ENCODE assay signal across 8 mouse cellular contexts in the genomic region with DNA sequence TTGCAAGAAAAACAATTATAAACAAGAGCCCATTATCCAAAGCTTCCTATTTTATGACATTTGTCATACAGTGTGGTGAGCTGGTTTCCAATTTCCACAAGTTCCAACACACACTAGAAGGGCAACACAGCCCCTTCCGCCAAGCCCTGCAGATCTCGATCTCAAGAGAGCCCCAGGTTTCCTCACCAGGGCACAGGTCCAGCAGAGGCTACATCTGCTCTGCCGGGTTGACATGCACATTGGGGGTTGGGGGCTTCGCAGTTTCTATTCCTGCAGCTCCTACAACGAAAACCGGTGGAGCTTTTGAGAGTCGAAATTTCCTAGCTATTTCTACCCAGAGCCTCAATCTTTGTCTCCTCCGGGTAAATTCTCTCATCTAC. TPM values are rescaled to one million over a fixed set of nuclear protein-coding genes. Genes with fewer than 3 reads are reported as not detected.
DNase-seq lines count a peak whose midpoint lies in the region; ATAC-seq and TF ChIP-seq lines count a peak whose summit lies in the region.

No protein-coding gene starts in this region.

- intact Hi-C loops in left cerebral cortex, postnatal 10 days (cut with DNase I): loop anchor here (10.0 kb wide), 1 partner anchor 171 kb away; a partner anchor contains a TSS

- H3K9me3 ChIP-seq in forebrain, embryonic 14.5 days (replicated peaks; ENCODE audit: control insufficient read depth, low read length): no peaks in the 10 kb centered on the region
- H3K9me3 ChIP-seq in hindbrain, embryonic 15.5 days: no peaks in the 10 kb centered on the region
- no peaks in the 10 kb centered on the region for H3K9me3 ChIP-seq in liver, embryonic 15.5 days (replicated peaks)

- ATAC-seq in forebrain, embryonic 14.5 days: no peak
- no peak for ATAC-seq in hindbrain, embryonic 15.5 days (ENCODE audit: low FRiP score, low read depth)
- ATAC-seq in liver, embryonic 15.5 days (ENCODE audit: insufficient read depth): no peak

- peak overlapping the region; percentile 87 for H3K4me2 ChIP-seq in forebrain, embryonic 14.5 days (ENCODE audit: low read length)
- H3K4me2 ChIP-seq in hindbrain, embryonic 15.5 days: peak overlapping the region; percentile 79
- peak overlapping the region; percentile 80 for H3K4me2 ChIP-seq in liver, embryonic 15.5 days

- H3K27me3 ChIP-seq in forebrain, embryonic 14.5 days (replicated peaks; ENCODE audit: control insufficient read depth, insufficient read depth, low read length): no peaks in the 10 kb centered on the region
- H3K27me3 ChIP-seq in hindbrain, embryonic 15.5 days: no peaks in the 10 kb centered on the region
- no peaks in the 10 kb centered on the region for H3K27me3 ChIP-seq in liver, embryonic 15.5 days

- 4% methylated on average over 8 of the region's 8 CpGs for WGBS in forebrain, embryonic 14.5 days
- 6% methylated on average over 8 of the region's 8 CpGs for WGBS in hindbrain, embryonic 15.5 days
- WGBS in liver, embryonic 15.5 days (ENCODE audit: insufficient replicate concordance): 5% methylated on average over 8 of the region's 8 CpGs
- WGBS in olfactory bulb, adult 2 months: under 1% methylated on average over 8 of the region's 8 CpGs

- no peaks in the 10 kb centered on the region for H3K36me3 ChIP-seq in forebrain, embryonic 14.5 days (ENCODE audit: control insufficient read depth, insufficient read depth, low read length)
- no peaks in the 10 kb centered on the region for H3K36me3 ChIP-seq in hindbrain, embryonic 15.5 days
- no peaks in the 10 kb centered on the region for H3K36me3 ChIP-seq in liver, embryonic 15.5 days (replicated peaks)

- no peak for TF ChIP-seq POLR2A in olfactory bulb, adult 2 months (IDR thresholded peaks at IDR 0.05; ENCODE audit: insufficient read depth, low read depth, low read length)

- H3K4me1 ChIP-seq in forebrain, embryonic 14.5 days (ENCODE audit: control insufficient read depth, insufficient read depth, low read length): peaks cover 8% of the 10 kb centered on the region; the same call in 1 of the 2 replicates
- peaks cover 13% of the 10 kb centered on the region for H3K4me1 ChIP-seq in hindbrain, embryonic 15.5 days (replicated peaks)
- peaks cover 25% of the 10 kb centered on the region for H3K4me1 ChIP-seq in liver, embryonic 15.5 days (replicated peaks)
- no peaks in the 10 kb centered on the region for H3K4me1 ChIP-seq in olfactory bulb, adult 2 months (ENCODE audit: control insufficient read depth, insufficient read depth, low read length)

- peak overlapping the region; percentile 81 for H3K9ac ChIP-seq in forebrain, embryonic 14.5 days (ENCODE audit: low read length)
- H3K9ac ChIP-seq in hindbrain, embryonic 15.5 days: peak overlapping the region; percentile 58
- peak overlapping the region; percentile 49 for H3K9ac ChIP-seq in liver, embryonic 15.5 days

- no peak overlapping the region for H3K27ac ChIP-seq in forebrain, embryonic 14.5 days (ENCODE audit: low read depth, low read length)
- H3K27ac ChIP-seq in hindbrain, embryonic 15.5 days (replicated peaks): peak overlapping the region; percentile 81
- peak overlapping the region; percentile 64 for H3K27ac ChIP-seq in liver, embryonic 15.5 days (replicated peaks)
- no peak overlapping the region for H3K27ac ChIP-seq in olfactory bulb, adult 2 months (ENCODE audit: insufficient read depth, low read depth, low read length)

- DNase-seq in left cerebral cortex, postnatal 10 days (ENCODE audit: extremely low spot score in 1 of 2, low spot score in 2 of 2): peak; percentile 13 to 54
- DNase-seq in left cerebral cortex, adult 18-20 months (ENCODE audit: low spot score in 2 of 2): no peak
- DNase-seq in adrenal gland, postnatal 36 days: peak; percentile 48 to 64
- peak; percentile 19 for DNase-seq in forebrain, embryonic 14.5 days (ENCODE audit: low spot score)
- DNase-seq in spleen, postnatal 14 days (ENCODE audit: low spot score in 2 of 2): no peak

- H3K4me3 ChIP-seq in forebrain, embryonic 14.5 days (ENCODE audit: low read depth, low read length): peak overlapping the region; percentile 69
- peak overlapping the region; percentile 53 for H3K4me3 ChIP-seq in hindbrain, embryonic 15.5 days
- peak overlapping the region; percentile 60 for H3K4me3 ChIP-seq in liver, embryonic 15.5 days (replicated peaks)
- H3K4me3 ChIP-seq in olfactory bulb, adult 2 months (ENCODE audit: insufficient read depth, low read depth, low read length): peak overlapping the region; percentile 91

- TF ChIP-seq CTCF in olfactory bulb, adult 2 months (IDR thresholded peaks at IDR 0.05; ENCODE audit: insufficient read depth, low read depth, low read length): no peak

RNA-seq across cellular contexts. Expression of a gene that starts 1.0 kb away (rescaled TPM):
- total RNA-seq in left cerebral cortex, postnatal 10 days (2021): 10 to 100 TPM; 27.0 to 34.3 TPM
- 10 to 100 TPM; 89.7 to 90.4 TPM for total RNA-seq in left cerebral cortex, adult 18-20 months (2021)
- total RNA-seq in adrenal gland, postnatal 36 days (2021): 10 to 100 TPM; 21.3 to 31.3 TPM
- 4.9 and 6.2 TPM in 2 replicates for polyA plus RNA-seq in forebrain, embryonic 14.5 days (2014; fragmentation: Nextera tagmentation; extraction: Ambion mirVana)
- polyA plus RNA-seq in hindbrain, embryonic 15.5 days (2015; fragmentation: Nextera tagmentation; extraction: Ambion mirVana): 5.3 and 6.0 TPM in 2 replicates
- polyA plus RNA-seq in liver, embryonic 15.5 days (2015; fragmentation: Nextera tagmentation; extraction: Ambion mirVana): 4.6 and 5.1 TPM in 2 replicates
- not detected in 2 replicates for polyA plus RNA-seq in olfactory bulb, adult 2 months (2012; ENCODE audit: insufficient read depth, insufficient read length, low replicate concordance, missing spikeins)

RNA-seq across cellular contexts. Expression of a gene that starts 46.6 kb away (rescaled TPM):
- total RNA-seq in left cerebral cortex, postnatal 10 days (2021): 1 to 10 TPM; 3.6 to 4.4 TPM
- 10 to 100 TPM; 12.7 to 16.4 TPM for total RNA-seq in left cerebral cortex, adult 18-20 months (2021)
- 10 to 100 TPM; 18.1 to 23.1 TPM for total RNA-seq in adrenal gland, postnatal 36 days (2021)
- polyA plus RNA-seq in forebrain, embryonic 14.5 days (2014; fragmentation: Nextera tagmentation; extraction: Ambion mirVana): 1.4 and 1.5 TPM in 2 replicates
- polyA plus RNA-seq in hindbrain, embryonic 15.5 days (2015; fragmentation: Nextera tagmentation; extraction: Ambion mirVana): 1.1 and 1.3 TPM in 2 replicates
- 3.0 and 3.7 TPM in 2 replicates for polyA plus RNA-seq in liver, embryonic 15.5 days (2015; fragmentation: Nextera tagmentation; extraction: Ambion mirVana)
- polyA plus RNA-seq in olfactory bulb, adult 2 months (2012; ENCODE audit: insufficient read depth, insufficient read length, low replicate concordance, missing spikeins): not detected in 2 replicates

Comparison
In these comparisons a context has a peak if more than half of its experiments do, and no peak if none do; other contexts are left out.
1. DNase-seq: peak in left cerebral cortex, postnatal 10 days (2 of 2), adrenal gland, postnatal 36 days (2 of 2) and forebrain, embryonic 14.5 days (single experiment); none in left cerebral cortex, adult 18-20 months (0 of 2) and spleen, postnatal 14 days (0 of 2).
2. H3K27ac ChIP-seq: peak in hindbrain, embryonic 15.5 days (single experiment) and liver, embryonic 15.5 days (single experiment); none in forebrain, embryonic 14.5 days (single experiment) and olfactory bulb, adult 2 months (single experiment).
3. Peak in every context shown above with its lines, with median percentiles within 50 percentile points of each other: H3K4me2 ChIP-seq, H3K4me3 ChIP-seq and H3K9ac ChIP-seq.